Comparison of ENCODE assay signal across 1 mouse cellular context in genomic region chr12:99563219-99564059, GRCm38 (mm10).
TF ChIP-seq lines count a peak whose summit lies in the region.

Gene Foxn3 (minus strand): TSS chr12:99563582.

TF ChIP-seq in CH12.LX, 34 proteins besides CTCF, POLR2A, EP300 and RAD21:
- TF ChIP-seq CHD1 (IDR thresholded peaks at IDR 0.05; ENCODE audit: low read depth, low read length) (no peak; the same call in 1 of the 2 replicates), SIN3A (IDR thresholded peaks at IDR 0.05; ENCODE audit: low read length) (peak; percentile 73), MYC (IDR thresholded peaks at IDR 0.05; ENCODE audit: low read depth, low read length) (no peak), MAFK (IDR thresholded peaks at IDR 0.05; ENCODE audit: insufficient replicate concordance, low read length) (no peak), SMC3 (IDR thresholded peaks at IDR 0.05; ENCODE audit: low read depth, low read length) (no peak; the same call in 1 of the 2 replicates), RCOR1 (conservative IDR thresholded peaks at IDR 0.05; ENCODE audit: low read depth, low read length) (no peak), TCF12 (IDR thresholded peaks at IDR 0.05; ENCODE audit: low read depth, low read length) (peak; percentile 78), TBP (conservative IDR thresholded peaks at IDR 0.05; ENCODE audit: low read depth, low read length) (no peak), JUN (IDR thresholded peaks at IDR 0.05; ENCODE audit: insufficient read depth, low read depth, low read length) (no peak), CHD2 (IDR thresholded peaks at IDR 0.05; ENCODE audit: low read length) (peak; percentile 89), BHLHE40 (IDR thresholded peaks at IDR 0.05; ENCODE audit: low read depth, low read length) (peak; percentile 22; the same call in 1 of the 2 replicates), UBTF (IDR thresholded peaks at IDR 0.05; ENCODE audit: low read depth, low read length) (peak; percentile 97), MEF2A (IDR thresholded peaks at IDR 0.05; ENCODE audit: borderline replicate concordance, low read depth, low read length) (peak; percentile 24; the same call in 1 of the 2 replicates), ZNF384 (IDR thresholded peaks at IDR 0.05; ENCODE audit: low read depth, low read length) (peak; percentile 68), MAX (IDR thresholded peaks at IDR 0.05; ENCODE audit: low read length) (peak; percentile 8; the same call in 1 of the 2 replicates), IRF4 (IDR thresholded peaks at IDR 0.05; ENCODE audit: low read depth, low read length) (peak; percentile 36; the same call in 1 of the 2 replicates), POLR2AphosphoS2 (IDR thresholded peaks at IDR 0.05; ENCODE audit: low read depth, low read length) (no peak), KAT2A (IDR thresholded peaks at IDR 0.05; ENCODE audit: insufficient replicate concordance, low read length) (0 out of 2 replicates have a peak, but pooled peaks have one; percentile 17)
